24 mouse cellular contexts compared by ENCODE assay signal in the genomic region with DNA sequence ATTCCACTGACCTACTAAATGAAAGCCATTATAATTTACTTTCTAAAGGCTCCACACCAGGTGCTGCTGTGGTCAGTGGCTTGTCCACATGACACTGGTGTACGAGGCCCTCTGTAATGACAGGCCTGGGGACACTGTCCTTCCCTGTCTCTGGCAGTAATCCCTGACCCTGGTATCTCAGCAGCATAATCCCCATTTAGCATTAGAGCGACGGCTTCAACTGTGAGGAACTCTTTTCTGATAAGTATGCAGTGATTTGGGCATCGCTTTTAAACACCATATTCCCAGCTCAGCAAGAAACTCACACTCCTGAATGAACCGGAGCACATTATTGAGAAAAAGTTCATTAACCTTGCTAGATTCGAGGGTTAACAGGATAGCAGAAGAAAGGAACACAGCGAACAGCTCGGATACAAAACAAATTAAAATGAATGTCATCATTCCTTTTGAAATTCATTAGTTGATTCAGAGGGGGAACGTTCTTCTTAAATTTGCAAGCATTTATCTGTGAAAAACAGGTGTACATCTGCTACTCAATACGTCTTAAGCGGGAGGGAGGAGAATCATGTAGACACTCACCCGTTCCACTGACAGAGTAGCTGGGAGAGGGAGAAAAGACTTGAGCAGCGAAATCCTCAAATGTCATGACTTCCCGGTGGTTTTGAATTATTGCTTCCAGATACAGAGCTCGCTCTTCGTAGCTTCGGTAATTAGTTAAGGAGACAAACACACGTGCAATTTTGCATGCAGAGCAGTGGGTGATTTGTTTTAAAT. TPM values are rescaled to one million over a fixed set of nuclear protein-coding genes. Genes with fewer than 3 reads are reported as not detected.
DNase-seq lines count a peak whose midpoint lies in the region; ATAC-seq and TF ChIP-seq lines count a peak whose summit lies in the region.
"Had no signal": no experiment of that assay in that cellular context is flagged by ENCODE, and none has a peak within 500 bp of the region (broad histone marks: within the 10 kb centered on the region; RNA-seq: fewer than 3 reads in every experiment).

No protein-coding gene starts in this region.

- TF ChIP-seq POLR2A in brain, embryonic 14.5 days (IDR thresholded peaks at IDR 0.05; ENCODE audit: borderline replicate concordance, extremely low read depth, insufficient read depth, insufficient read length, poor library complexity, severe bottlenecking), result no peak

- H3K9me3 ChIP-seq in heart, embryonic 12.5 days (replicated peaks), result no peaks in the 10 kb centered on the region
- H3K9me3 ChIP-seq in forebrain, postnatal 0 days (ENCODE audit: low read length), result no peaks in the 10 kb centered on the region
- no peaks in the 10 kb centered on the region for H3K9me3 ChIP-seq in midbrain, embryonic 12.5 days
- H3K9me3 ChIP-seq in limb, embryonic 10.5 days (replicated peaks), result no peaks in the 10 kb centered on the region
- H3K9me3 ChIP-seq: embryonic facial prominence, embryonic 15.5 days; heart, embryonic 10.5 days; limb, embryonic 15.5 days had no signal

- 0 out of 2 replicates have a peak overlapping the region, but pooled peaks have one; percentile 1 for H3K9ac ChIP-seq in heart, embryonic 12.5 days
- 0 out of 2 replicates have a peak overlapping the region, but pooled peaks have one; percentile 11 for H3K9ac ChIP-seq in forebrain, postnatal 0 days
- no peak overlapping the region for H3K9ac ChIP-seq in midbrain, embryonic 12.5 days (replicated peaks)
- H3K9ac ChIP-seq: embryonic facial prominence, embryonic 15.5 days; limb, embryonic 15.5 days had no signal

- DNase-seq in heart, postnatal 4 days, result no peak
- DNase-seq in brain, embryonic 14.5 days (ENCODE audit: low read depth), result peak; percentile 77
- peak; percentile 42 for DNase-seq in forebrain, postnatal 0 days
- no peak for DNase-seq in gastrocnemius, postnatal 25 days
- no peak for DNase-seq in cerebellum, adult 11-12 months
- DNase-seq in limb, embryonic 10.5 days (ENCODE audit: low spot score), result no peak
- DNase-seq: adrenal gland, postnatal 10 days; kidney, adult 2 months; kidney, postnatal 4 days; lung, postnatal 10 days; thymus, postnatal 14 days had no signal

- no peak for ATAC-seq in heart, embryonic 12.5 days (ENCODE audit: insufficient number of reproducible peaks, low FRiP score)
- ATAC-seq in forebrain, postnatal 0 days, result no peak; the same call in 1 of the 2 replicates
- no peak for ATAC-seq in midbrain, embryonic 12.5 days (ENCODE audit: low FRiP score, low read depth)
- ATAC-seq: CD4-positive, CD25-positive, alpha-beta regulatory T cell, adult 4 months; inflammation-experienced regulatory T-cells, adult 6 months; Patski had no signal

- H3K4me3 ChIP-seq in heart, embryonic 12.5 days, result no peak overlapping the region
- H3K4me3 ChIP-seq in forebrain, postnatal 0 days (ENCODE audit: low read depth, low read length), result no peak overlapping the region
- H3K4me3 ChIP-seq in midbrain, embryonic 12.5 days, result no peak overlapping the region
- H3K4me3 ChIP-seq in limb, embryonic 10.5 days, result no peak overlapping the region
- H3K4me3 ChIP-seq: embryonic facial prominence, embryonic 15.5 days; heart, embryonic 10.5 days; limb, embryonic 15.5 days had no signal

- H3K27ac ChIP-seq in heart, embryonic 12.5 days (ENCODE audit: poor library complexity, severe bottlenecking), result no peak overlapping the region
- H3K27ac ChIP-seq in forebrain, postnatal 0 days (ENCODE audit: low read depth, low read length), result peak overlapping the region; percentile 64
- H3K27ac ChIP-seq in midbrain, embryonic 12.5 days (replicated peaks), result peak overlapping the region; percentile 82
- H3K27ac ChIP-seq in limb, embryonic 10.5 days, result no peak overlapping the region
- H3K27ac ChIP-seq: embryonic facial prominence, embryonic 15.5 days; heart, embryonic 10.5 days; limb, embryonic 15.5 days had no signal

- no peak overlapping the region for H3K4me2 ChIP-seq in heart, embryonic 12.5 days
- H3K4me2 ChIP-seq in forebrain, postnatal 0 days (ENCODE audit: low read depth), result 0 out of 2 replicates have a peak overlapping the region, but pooled peaks have one; percentile 4
- 0 out of 2 replicates have a peak overlapping the region, but pooled peaks have one; percentile 5 for H3K4me2 ChIP-seq in midbrain, embryonic 12.5 days (replicated peaks)
- H3K4me2 ChIP-seq: embryonic facial prominence, embryonic 15.5 days; limb, embryonic 15.5 days had no signal

- peaks cover 29% of the 10 kb centered on the region for H3K4me1 ChIP-seq in heart, embryonic 12.5 days (replicated peaks)
- H3K4me1 ChIP-seq in forebrain, postnatal 0 days (ENCODE audit: insufficient read depth), result peaks cover 29% of the 10 kb centered on the region
- peaks cover 62% of the 10 kb centered on the region for H3K4me1 ChIP-seq in midbrain, embryonic 12.5 days
- peaks cover 17% of the 10 kb centered on the region for H3K4me1 ChIP-seq in limb, embryonic 10.5 days

- no peaks in the 10 kb centered on the region for H3K27me3 ChIP-seq in heart, embryonic 12.5 days (replicated peaks)
- H3K27me3 ChIP-seq in forebrain, postnatal 0 days (ENCODE audit: insufficient read depth, low read length), result no peaks in the 10 kb centered on the region
- H3K27me3 ChIP-seq in midbrain, embryonic 12.5 days, result peaks cover 30% of the 10 kb centered on the region
- 0 out of 2 replicates have a peak, but pooled peaks cover 4% of the 10 kb centered on the region for H3K27me3 ChIP-seq in limb, embryonic 10.5 days (ENCODE audit: low read depth, poor library complexity, severe bottlenecking)
- H3K27me3 ChIP-seq: embryonic facial prominence, embryonic 15.5 days; limb, embryonic 15.5 days; Patski had no signal

- TF ChIP-seq CTCF in brain, embryonic 14.5 days (IDR thresholded peaks at IDR 0.05; ENCODE audit: borderline replicate concordance, extremely low read depth, insufficient read depth, insufficient read length), result no peak
- no peak for TF ChIP-seq CTCF in forebrain, postnatal 0 days (IDR thresholded peaks at IDR 0.05; ENCODE audit: low read depth)

- H3K36me3 ChIP-seq in heart, embryonic 12.5 days, result no peaks in the 10 kb centered on the region
- no peaks in the 10 kb centered on the region for H3K36me3 ChIP-seq in forebrain, postnatal 0 days (ENCODE audit: insufficient read depth)
- no peaks in the 10 kb centered on the region for H3K36me3 ChIP-seq in midbrain, embryonic 12.5 days
- no peaks in the 10 kb centered on the region for H3K36me3 ChIP-seq in limb, embryonic 10.5 days
- H3K36me3 ChIP-seq: embryonic facial prominence, embryonic 15.5 days; heart, embryonic 10.5 days; limb, embryonic 15.5 days had no signal

- 51% methylated on average over 18 of the region's 18 CpGs for WGBS in heart, embryonic 12.5 days
- 20% methylated on average over 18 of the region's 18 CpGs for WGBS in forebrain, postnatal 0 days
- 19% methylated on average over 18 of the region's 18 CpGs for WGBS in midbrain, embryonic 12.5 days
- 44% methylated on average over 18 of the region's 18 CpGs for WGBS in limb, embryonic 10.5 days

RNA-seq across cellular contexts. Expression of a gene that starts 38.3 kb away (rescaled TPM):
- not detected in 2 replicates for polyA plus RNA-seq in heart, embryonic 12.5 days (2016; fragmentation: Nextera tagmentation; extraction: Ambion mirVana)
- total RNA-seq in heart, postnatal 4 days (2021), result not detected
- 51.1 and 74.2 TPM in 2 replicates for polyA plus RNA-seq in brain, embryonic 14.5 days (2012; rRNA removed)
- 16.8 and 30.8 TPM in 2 replicates for total RNA-seq in forebrain, postnatal 0 days (2014; rRNA removed)
- 4.6 and 4.8 TPM in 2 replicates for polyA plus RNA-seq in forebrain, postnatal 0 days (2015; fragmentation: Nextera tagmentation; extraction: Ambion mirVana)
- polyA plus RNA-seq in midbrain, embryonic 12.5 days (2016; fragmentation: Nextera tagmentation; extraction: Ambion mirVana), result 12.2 and 12.8 TPM in 2 replicates
- not detected for total RNA-seq in gastrocnemius, postnatal 25 days (2021)
- 0.06 TPM in 1 of 2 replicates, not detected in the other for polyA plus RNA-seq in limb, embryonic 10.5 days (2016; fragmentation: Nextera tagmentation; extraction: Ambion mirVana)
- total RNA-seq: heart, postnatal 10 days; megakaryocyte progenitor cell, adult 5-6 weeks had no signal
- polyA plus RNA-seq: CD4-positive, CD25-positive, alpha-beta regulatory T cell, adult 4 months; gonadal fat pad, adult 2 months; inflammation-experienced regulatory T-cells, adult 6 months; liver, embryonic 16.5 days; Patski; testis, adult 2 months had no signal

Comparison
In these comparisons a context has a peak if more than half of its experiments do, and no peak if none do; other contexts are left out.
1. H3K27ac ChIP-seq: peak in forebrain, postnatal 0 days (single experiment) and midbrain, embryonic 12.5 days (single experiment); none in heart, embryonic 12.5 days (single experiment) and limb, embryonic 10.5 days (single experiment).
2. DNase-seq: peak in brain, embryonic 14.5 days (single experiment) and forebrain, postnatal 0 days (single experiment); none in heart, postnatal 4 days (single experiment), gastrocnemius, postnatal 25 days (single experiment), cerebellum, adult 11-12 months (single experiment) and limb, embryonic 10.5 days (single experiment).